Mouse (Mus musculus): ENCODE measurements around the gene Irgc1. TPM values are rescaled to one million over a fixed set of nuclear protein-coding genes. Genes with fewer than 3 reads are reported as not detected.

The Irgc1 gene
- polyA plus RNA-seq, 1 experiment from 2014 or later: not detected

DNA sequence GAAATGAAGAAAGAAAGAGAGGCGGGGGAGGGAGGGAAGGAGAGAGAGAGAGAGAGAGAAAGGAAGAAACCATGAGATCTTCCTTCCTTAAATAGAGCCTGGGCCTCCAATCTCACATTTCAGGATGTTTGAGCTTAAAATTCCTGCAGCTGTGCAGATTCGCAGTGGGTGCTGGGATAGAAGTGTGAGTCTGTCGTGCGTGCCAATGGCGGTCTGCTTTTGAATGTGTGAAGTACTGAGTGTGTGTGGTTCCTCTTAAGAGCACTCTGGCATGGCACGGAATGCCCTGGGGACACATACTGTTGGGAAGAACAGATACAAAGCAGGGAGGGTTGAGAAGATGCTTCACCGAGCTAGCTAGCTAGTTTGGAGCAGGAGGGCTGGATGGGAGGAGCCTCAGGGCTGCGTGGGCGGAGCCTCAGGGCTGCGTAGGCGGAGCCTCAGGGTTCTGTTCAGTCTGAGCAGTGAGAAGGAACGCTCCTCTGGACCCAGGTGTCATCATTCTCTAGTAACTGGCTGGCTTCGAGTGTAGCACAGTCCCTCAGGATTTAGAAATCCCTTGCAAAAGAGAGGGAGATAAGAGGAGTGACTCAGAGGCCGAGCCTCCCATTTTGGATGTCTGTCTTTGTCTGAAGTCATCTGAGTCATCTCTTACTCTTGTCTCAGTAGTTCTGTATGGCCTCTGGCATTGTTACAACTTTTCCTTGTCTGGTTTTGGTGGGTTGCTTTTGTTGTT is 3.1 kb downstream of the Irgc1 start:
- peaks cover 4% of the 10 kb centered on the region for H3K4me1 ChIP-seq (ENCODE audit: control insufficient read depth, low read depth, low read length)
- no peak overlapping the region for H3K27ac ChIP-seq (ENCODE audit: low read length)
- ATAC-seq (ENCODE audit: low read depth): peak; percentile 32; the same call in 1 of the 2 replicates

DNA sequence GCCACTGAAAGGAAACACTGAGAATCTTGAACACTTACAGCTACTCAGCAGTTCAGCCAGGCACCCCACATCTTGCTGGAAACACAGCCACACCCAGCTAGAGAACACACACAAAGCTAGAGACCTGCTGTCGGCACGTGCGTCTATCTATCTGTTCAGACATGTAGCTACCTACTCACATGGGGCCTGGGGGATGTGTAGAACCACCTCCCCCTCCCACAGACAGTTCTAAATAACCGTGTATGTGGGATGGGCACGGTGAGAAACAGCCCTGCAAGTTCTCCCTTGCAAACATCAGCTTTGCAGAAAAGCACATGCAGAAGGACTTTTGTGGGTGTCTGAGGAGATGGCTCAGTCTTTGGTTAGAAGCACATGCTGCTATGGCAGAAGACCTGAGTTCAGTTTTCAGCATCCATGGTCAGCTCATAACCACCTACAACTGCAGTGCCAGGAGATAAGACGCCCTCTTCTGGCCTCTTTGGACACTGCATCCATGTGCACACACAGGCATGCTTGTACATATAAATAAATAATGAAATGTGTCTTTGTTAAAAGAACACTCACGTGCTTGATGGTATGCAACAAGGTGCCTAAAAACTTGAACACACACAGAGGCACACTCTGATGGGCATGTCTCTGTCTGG is 5.3 kb downstream of the Irgc1 start:
- 59% methylated on average over 7 of the region's 7 CpGs for WGBS (ENCODE audit: insufficient replicate concordance)
- no peak overlapping the region for H3K4me3 ChIP-seq (ENCODE audit: low read depth, low read length)
- no peaks in the 10 kb centered on the region for H3K27me3 ChIP-seq (ENCODE audit: control insufficient read depth, insufficient read depth, low read depth, low read length)
- no peak for ATAC-seq (ENCODE audit: low read depth)
- no peaks in the 10 kb centered on the region for H3K9me3 ChIP-seq (replicated peaks; ENCODE audit: control insufficient read depth, low read length)
- no peak overlapping the region for H3K27ac ChIP-seq (ENCODE audit: low read length)
- H3K4me2 ChIP-seq (ENCODE audit: low read depth, low read length): no peak overlapping the region
- H3K9ac ChIP-seq (ENCODE audit: low read depth, low read length): no peak overlapping the region
- H3K4me1 ChIP-seq (ENCODE audit: control insufficient read depth, low read depth, low read length): peaks cover 4% of the 10 kb centered on the region
- H3K36me3 ChIP-seq (ENCODE audit: control insufficient read depth, insufficient read depth): no peaks in the 10 kb centered on the region

More for the DNA sequence above, 3.1 kb downstream of the Irgc1 start:
- WGBS (ENCODE audit: insufficient replicate concordance): 43% methylated on average over 14 of the region's 14 CpGs
- no peak overlapping the region for H3K4me2 ChIP-seq (ENCODE audit: low read depth, low read length)
- H3K9me3 ChIP-seq (replicated peaks; ENCODE audit: control insufficient read depth, low read length): no peaks in the 10 kb centered on the region
- H3K9ac ChIP-seq (ENCODE audit: low read depth, low read length): no peak overlapping the region
- H3K27me3 ChIP-seq (ENCODE audit: control insufficient read depth, insufficient read depth, low read depth, low read length): no peaks in the 10 kb centered on the region
- no peaks in the 10 kb centered on the region for H3K36me3 ChIP-seq (ENCODE audit: control insufficient read depth, insufficient read depth)
- H3K4me3 ChIP-seq (ENCODE audit: low read depth, low read length): no peak overlapping the region

DNA sequence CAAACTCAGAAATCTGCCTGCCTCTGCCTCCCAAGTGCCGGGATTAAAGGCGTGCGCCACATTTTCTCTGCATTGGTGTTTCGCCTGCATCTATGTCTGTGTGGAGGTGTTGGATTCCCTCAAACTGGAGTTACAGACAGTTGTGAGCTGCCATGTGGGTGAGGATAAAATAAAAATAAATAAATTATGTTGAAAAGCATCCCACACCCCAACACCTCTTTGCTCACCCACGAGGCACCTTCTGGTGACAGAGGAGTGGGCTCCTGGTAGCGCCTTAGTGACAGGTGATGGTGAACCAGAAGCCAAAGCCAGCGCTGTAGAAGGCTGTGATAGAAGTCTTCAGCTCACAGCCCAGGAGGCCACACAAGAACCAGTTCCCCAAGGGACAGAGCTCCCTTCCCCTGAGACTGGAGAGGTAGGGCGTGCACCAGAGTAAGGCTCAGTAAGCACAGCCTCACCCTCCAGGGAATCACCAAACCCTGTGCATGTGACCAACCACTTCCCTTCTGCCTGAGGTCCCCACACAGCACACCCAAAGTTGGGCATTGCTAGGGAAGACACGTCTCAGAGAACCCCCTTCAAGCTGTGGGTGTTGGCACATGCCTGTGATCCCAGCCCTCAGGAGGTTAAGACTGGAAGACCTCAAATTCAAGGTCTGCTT is 6.7 kb downstream of the Irgc1 start:
- Histone ChIP-seq H3K4me1 (ENCODE audit: control insufficient read depth, low read depth, low read length) (peaks cover 1% of the 10 kb centered on the region; the same call in 1 of the 2 replicates), H3K36me3 (ENCODE audit: control insufficient read depth, insufficient read depth) (no peaks in the 10 kb centered on the region), H3K27me3 (ENCODE audit: control insufficient read depth, insufficient read depth, low read depth, low read length) (no peaks in the 10 kb centered on the region), H3K27ac (ENCODE audit: low read length) (no peak overlapping the region), H3K9ac (ENCODE audit: low read depth, low read length) (no peak overlapping the region), H3K9me3 (replicated peaks; ENCODE audit: control insufficient read depth, low read length) (no peaks in the 10 kb centered on the region), H3K4me3 (ENCODE audit: low read depth, low read length) (no peak overlapping the region), H3K4me2 (ENCODE audit: low read depth, low read length) (no peak overlapping the region)
- WGBS (ENCODE audit: insufficient replicate concordance): 55% methylated on average over 9 of the region's 9 CpGs
- peak; percentile 54 for ATAC-seq (ENCODE audit: low read depth)

DNA sequence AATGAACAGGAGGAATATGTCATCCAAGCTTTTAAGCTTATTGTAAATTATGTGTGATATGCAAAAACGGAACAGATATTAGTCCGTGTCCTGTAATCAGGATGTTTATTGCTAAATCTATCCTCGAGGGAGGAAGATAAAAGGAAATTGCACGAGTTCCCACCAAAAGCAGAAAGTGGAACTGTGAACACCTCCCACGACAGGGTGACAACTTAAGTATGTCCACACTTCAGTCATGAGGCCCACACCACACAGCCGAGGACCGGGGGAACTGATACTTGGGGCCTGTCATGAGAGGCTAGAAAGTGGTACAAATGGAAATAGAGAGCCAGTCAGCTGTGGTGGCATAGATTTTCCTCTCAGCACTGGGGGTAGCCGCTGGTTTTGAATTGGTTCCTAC is 9.8 kb downstream of the Irgc1 start:
- Histone ChIP-seq H3K9me3 (replicated peaks; ENCODE audit: control insufficient read depth, low read length) (no peaks in the 10 kb centered on the region), H3K9ac (ENCODE audit: low read depth, low read length) (no peak overlapping the region), H3K4me1 (ENCODE audit: control insufficient read depth, low read depth, low read length) (no peaks in the 10 kb centered on the region), H3K27ac (ENCODE audit: low read length) (peak overlapping the region; percentile 48; the same call in 1 of the 2 replicates), H3K27me3 (ENCODE audit: control insufficient read depth, insufficient read depth, low read depth, low read length) (no peaks in the 10 kb centered on the region), H3K4me2 (ENCODE audit: low read depth, low read length) (no peak overlapping the region), H3K36me3 (ENCODE audit: control insufficient read depth, insufficient read depth) (no peaks in the 10 kb centered on the region), H3K4me3 (ENCODE audit: low read depth, low read length) (no peak overlapping the region)
- ATAC-seq (ENCODE audit: low read depth): peak; percentile 38; the same call in 1 of the 2 replicates
- 51% methylated on average over 8 of the region's 8 CpGs for WGBS (ENCODE audit: insufficient replicate concordance)

DNA sequence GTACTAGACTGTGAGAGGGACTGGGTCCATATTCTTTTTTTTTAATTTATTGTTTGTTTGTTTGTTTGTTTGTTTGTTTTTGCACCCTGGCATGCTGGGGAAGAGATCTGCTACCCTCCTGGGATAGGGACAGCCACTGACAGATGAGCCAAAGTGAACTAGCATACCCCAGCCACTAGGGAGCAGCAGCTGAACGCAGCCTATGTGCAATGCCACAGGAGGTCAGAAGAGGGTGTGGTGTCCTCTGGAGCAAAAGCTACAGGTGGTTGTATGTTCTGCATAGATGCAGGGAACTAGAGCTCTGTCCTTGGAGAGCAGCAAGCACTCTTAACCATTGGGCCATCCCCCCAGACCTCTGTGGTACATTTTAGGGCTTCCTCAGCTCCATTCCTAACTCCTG is 10.3 kb downstream of the Irgc1 start:
- peak; percentile 62 for ATAC-seq (ENCODE audit: low read depth)
- 0 out of 2 replicates have a peak overlapping the region, but pooled peaks have one; percentile 48 for H3K27ac ChIP-seq (ENCODE audit: low read length)
- 10% methylated on average over 1 of the region's 1 CpGs for WGBS (ENCODE audit: insufficient replicate concordance)

DNA sequence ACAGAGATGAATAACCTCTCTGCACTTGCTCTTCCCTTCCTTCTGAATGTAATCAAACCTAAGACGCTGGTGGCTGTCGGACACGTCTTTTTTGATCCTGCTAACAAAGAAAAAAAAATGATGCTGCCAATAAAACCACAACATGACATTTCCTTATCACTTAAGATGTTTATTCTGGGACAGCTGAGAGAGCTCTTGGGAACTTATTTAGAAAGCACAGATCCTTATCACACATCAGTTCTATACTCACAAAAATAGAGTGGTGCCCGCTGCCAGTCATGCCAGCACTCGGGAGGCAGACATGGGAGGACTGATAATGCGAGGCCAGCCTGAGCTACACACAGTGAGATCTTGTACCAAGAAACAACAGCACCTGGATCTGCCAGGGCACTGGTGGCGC is 12.2 kb downstream of the Irgc1 start:
- H3K9me3 ChIP-seq (replicated peaks; ENCODE audit: control insufficient read depth, low read length): no peaks in the 10 kb centered on the region
- no peak overlapping the region for H3K4me2 ChIP-seq (ENCODE audit: low read depth, low read length)
- 46% methylated on average over 7 of the region's 7 CpGs for WGBS (ENCODE audit: insufficient replicate concordance)
- H3K36me3 ChIP-seq (ENCODE audit: control insufficient read depth, insufficient read depth): no peaks in the 10 kb centered on the region
- no peak overlapping the region for H3K9ac ChIP-seq (ENCODE audit: low read depth, low read length)
- H3K27me3 ChIP-seq (ENCODE audit: control insufficient read depth, insufficient read depth, low read depth, low read length): no peaks in the 10 kb centered on the region
- no peak overlapping the region for H3K27ac ChIP-seq (ENCODE audit: low read length)
- H3K4me1 ChIP-seq (ENCODE audit: control insufficient read depth, low read depth, low read length): no peaks in the 10 kb centered on the region
- ATAC-seq (ENCODE audit: low read depth): no peak
- no peak overlapping the region for H3K4me3 ChIP-seq (ENCODE audit: low read depth, low read length)

More for the DNA sequence above, 10.3 kb downstream of the Irgc1 start:
- Histone ChIP-seq H3K4me1 (ENCODE audit: control insufficient read depth, low read depth, low read length) (no peaks in the 10 kb centered on the region), H3K4me2 (ENCODE audit: low read depth, low read length) (no peak overlapping the region), H3K27me3 (ENCODE audit: control insufficient read depth, insufficient read depth, low read depth, low read length) (no peaks in the 10 kb centered on the region), H3K9ac (ENCODE audit: low read depth, low read length) (no peak overlapping the region), H3K36me3 (ENCODE audit: control insufficient read depth, insufficient read depth) (no peaks in the 10 kb centered on the region), H3K4me3 (ENCODE audit: low read depth, low read length) (no peak overlapping the region), H3K9me3 (replicated peaks; ENCODE audit: control insufficient read depth, low read length) (no peaks in the 10 kb centered on the region)

DNA sequence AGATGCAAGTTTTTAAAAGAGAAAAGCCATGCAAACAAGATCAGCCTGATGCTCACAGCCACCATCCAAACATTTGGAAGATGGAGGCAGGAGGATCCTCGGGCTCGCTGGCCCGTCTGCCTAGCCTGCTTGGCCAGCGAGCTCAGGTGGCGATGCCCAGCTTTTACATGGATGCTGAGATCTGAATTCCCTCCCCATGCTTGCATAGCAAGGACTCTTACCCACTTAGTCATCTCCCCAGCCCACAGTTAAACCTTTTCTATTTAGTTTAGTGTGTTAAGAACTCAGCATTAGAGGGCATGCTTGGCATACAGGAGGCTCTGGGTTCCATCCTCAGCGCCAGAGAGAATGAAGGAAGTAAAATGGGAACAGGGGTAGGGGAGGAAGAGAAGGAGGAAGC is 12.9 kb downstream of the Irgc1 start:
- no peak for ATAC-seq (ENCODE audit: low read depth)
- no peaks in the 10 kb centered on the region for H3K4me1 ChIP-seq (ENCODE audit: control insufficient read depth, low read depth, low read length)

DNA sequence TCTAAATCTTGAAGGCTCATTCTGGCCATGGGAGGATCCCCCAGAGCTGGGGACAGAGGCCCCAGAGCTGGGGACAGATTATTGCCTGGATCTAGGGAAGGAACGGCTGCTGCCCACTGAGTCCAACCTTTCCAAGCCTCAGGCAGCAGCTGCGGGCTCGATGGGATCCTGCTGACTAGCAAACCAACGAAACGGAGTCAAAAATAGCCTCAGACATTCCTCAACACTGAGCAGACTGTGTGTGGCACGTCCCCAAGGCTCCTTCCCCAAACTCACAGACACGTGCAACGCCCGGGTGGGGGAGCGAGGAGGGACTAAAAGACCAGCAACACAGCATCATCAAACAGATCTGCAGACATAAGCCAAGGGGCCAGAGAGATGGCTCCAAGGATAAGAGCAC is 14.1 kb downstream of the Irgc1 start:
- H3K4me1 ChIP-seq (ENCODE audit: control insufficient read depth, low read depth, low read length): no peaks in the 10 kb centered on the region
- no peak overlapping the region for H3K4me3 ChIP-seq (ENCODE audit: low read depth, low read length)
- H3K9ac ChIP-seq (ENCODE audit: low read depth, low read length): no peak overlapping the region
- H3K36me3 ChIP-seq (ENCODE audit: control insufficient read depth, insufficient read depth): no peaks in the 10 kb centered on the region
- WGBS (ENCODE audit: insufficient replicate concordance): 49% methylated on average over 10 of the region's 10 CpGs
- peaks cover 3% of the 10 kb centered on the region; the same call in 1 of the 2 replicates for H3K27me3 ChIP-seq (ENCODE audit: control insufficient read depth, insufficient read depth, low read depth, low read length)
- H3K9me3 ChIP-seq (replicated peaks; ENCODE audit: control insufficient read depth, low read length): no peaks in the 10 kb centered on the region
- H3K27ac ChIP-seq (ENCODE audit: low read length): no peak overlapping the region
- H3K4me2 ChIP-seq (ENCODE audit: low read depth, low read length): no peak overlapping the region
- ATAC-seq (ENCODE audit: low read depth): no peak

More for the DNA sequence above, 12.9 kb downstream of the Irgc1 start:
- Histone ChIP-seq H3K4me3 (ENCODE audit: low read depth, low read length) (no peak overlapping the region), H3K27me3 (ENCODE audit: control insufficient read depth, insufficient read depth, low read depth, low read length) (no peaks in the 10 kb centered on the region), H3K27ac (ENCODE audit: low read length) (no peak overlapping the region), H3K9ac (ENCODE audit: low read depth, low read length) (no peak overlapping the region), H3K4me2 (ENCODE audit: low read depth, low read length) (no peak overlapping the region), H3K9me3 (replicated peaks; ENCODE audit: control insufficient read depth, low read length) (no peaks in the 10 kb centered on the region), H3K36me3 (ENCODE audit: control insufficient read depth, insufficient read depth) (no peaks in the 10 kb centered on the region)
- WGBS (ENCODE audit: insufficient replicate concordance): 72% methylated on average over 6 of the region's 6 CpGs

DNA sequence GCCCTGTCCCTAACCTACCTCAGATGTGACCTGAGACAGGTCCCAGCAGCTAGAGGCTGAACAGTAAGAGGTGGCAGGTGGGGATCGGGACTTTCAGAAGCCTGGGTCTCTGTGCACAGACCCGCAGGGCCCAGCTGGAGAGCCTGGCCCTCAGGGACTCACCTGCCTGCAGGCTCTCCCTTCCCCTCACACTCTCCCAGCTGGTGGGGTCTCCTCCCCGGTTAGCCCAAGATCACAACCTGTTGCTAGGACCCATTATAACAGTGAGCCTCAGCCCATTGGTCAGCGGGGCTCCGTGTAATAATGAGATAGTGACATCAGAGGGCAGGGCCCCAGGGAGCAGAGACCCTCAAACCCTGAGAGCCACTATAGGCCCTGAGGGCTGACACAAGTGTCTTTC is 16.8 kb downstream of the Irgc1 start:
- no peak for ATAC-seq (ENCODE audit: low read depth)
- H3K27ac ChIP-seq (ENCODE audit: low read length): no peak overlapping the region
- H3K4me1 ChIP-seq (ENCODE audit: control insufficient read depth, low read depth, low read length): no peaks in the 10 kb centered on the region
- no peak overlapping the region for H3K9ac ChIP-seq (ENCODE audit: low read depth, low read length)
- H3K4me3 ChIP-seq (ENCODE audit: low read depth, low read length): no peak overlapping the region
- H3K27me3 ChIP-seq (ENCODE audit: control insufficient read depth, insufficient read depth, low read depth, low read length): peaks cover 10% of the 10 kb centered on the region; the same call in 1 of the 2 replicates
- no peak overlapping the region for H3K4me2 ChIP-seq (ENCODE audit: low read depth, low read length)
- 67% methylated on average over 5 of the region's 5 CpGs for WGBS (ENCODE audit: insufficient replicate concordance)
- H3K9me3 ChIP-seq (replicated peaks; ENCODE audit: control insufficient read depth, low read length): no peaks in the 10 kb centered on the region
- no peaks in the 10 kb centered on the region for H3K36me3 ChIP-seq (ENCODE audit: control insufficient read depth, insufficient read depth)
